Mouse (Mus musculus) skeletal muscle tissue, adult 2 months (tissue): ENCODE results near the gene Cdkl1.
A peak's percentile ranks its signal among the peaks of the same experiment; 100 is the strongest.

Source experiments
- DNase-seq: peaks from one replicate; pipeline ENCODE4 v3.0.0-alpha.2; 2012; ENCODE audit warnings: low read depth, low spot score

The Cdkl1 gene

DNA sequence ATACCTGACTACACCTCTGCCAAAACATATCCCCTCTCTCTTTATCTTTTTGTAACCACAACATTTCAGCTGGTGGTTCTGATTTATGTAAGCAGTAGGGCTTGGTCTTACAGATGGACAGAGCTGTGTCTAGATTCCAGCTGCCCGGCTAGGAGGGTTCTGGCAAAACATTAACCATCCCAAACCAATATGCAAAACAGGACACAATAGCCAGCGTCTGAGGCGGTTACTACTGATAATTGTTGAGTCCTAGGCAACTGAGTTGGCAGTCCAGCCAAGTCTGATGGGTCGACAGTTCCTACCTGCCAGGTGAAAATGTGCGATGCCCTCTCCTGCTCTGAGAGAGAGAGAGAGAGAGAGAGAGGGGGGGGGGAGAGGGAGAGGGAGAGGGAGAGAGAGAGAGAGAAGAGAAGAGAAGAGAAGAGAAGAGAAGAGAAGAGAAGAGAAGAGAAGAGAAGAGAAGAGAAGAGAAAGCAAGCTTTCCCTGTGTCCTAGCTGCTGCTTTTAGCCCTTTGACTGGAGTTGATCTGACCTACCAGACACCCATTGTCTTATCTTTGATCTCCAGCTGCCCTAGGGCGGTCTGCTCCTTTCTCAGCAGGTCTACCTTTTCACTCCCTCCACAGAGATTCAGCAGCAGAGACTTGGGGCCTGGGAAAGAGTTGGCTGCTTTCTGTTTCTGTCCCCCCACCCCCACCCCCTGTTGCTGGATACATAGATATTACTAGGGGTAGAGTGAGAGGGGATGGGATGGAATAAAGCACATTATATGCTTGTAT, 7.6 kb downstream of the Cdkl1 start:
- DNase-seq: no peak

GRCm38 (mm10) chr12:69781935-69782650, 9.0 kb downstream of the Cdkl1 start:
- DNase-seq: no peak

- no peak for DNase-seq
Measured at GRCm38 (mm10) chr12:69781480-69781879, 9.6 kb downstream of the Cdkl1 start.

- no peak for DNase-seq
Measured at GRCm38 (mm10) chr12:69777957-69778356, 13.1 kb downstream of the Cdkl1 start.

GRCm38 (mm10) chr12:69777341-69777730, 13.7 kb downstream of the Cdkl1 start:
- DNase-seq: no peak

GRCm38 (mm10) chr12:69776607-69777340, 14.3 kb downstream of the Cdkl1 start:
- DNase-seq: no peak

DNA sequence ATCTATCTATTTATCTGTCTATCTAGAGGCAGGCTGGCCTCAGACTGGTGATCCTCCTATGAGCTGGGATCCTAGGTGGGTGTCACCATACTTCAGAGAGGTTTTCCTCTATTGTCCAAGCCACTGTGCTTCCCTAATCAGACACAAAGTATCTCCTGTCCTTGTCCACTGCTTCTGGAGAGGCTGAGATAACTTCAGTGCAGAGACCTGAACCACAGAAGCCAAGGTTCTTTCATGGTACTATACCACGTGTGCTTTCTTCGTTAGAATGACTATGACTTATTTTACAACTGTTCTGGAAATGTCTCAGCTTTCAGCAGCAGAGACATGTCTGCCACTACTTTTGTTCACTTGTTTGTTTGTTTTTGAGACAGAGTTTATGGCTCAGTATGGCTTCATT, 22.2 kb downstream of the Cdkl1 start:
- no peak for DNase-seq

DNA sequence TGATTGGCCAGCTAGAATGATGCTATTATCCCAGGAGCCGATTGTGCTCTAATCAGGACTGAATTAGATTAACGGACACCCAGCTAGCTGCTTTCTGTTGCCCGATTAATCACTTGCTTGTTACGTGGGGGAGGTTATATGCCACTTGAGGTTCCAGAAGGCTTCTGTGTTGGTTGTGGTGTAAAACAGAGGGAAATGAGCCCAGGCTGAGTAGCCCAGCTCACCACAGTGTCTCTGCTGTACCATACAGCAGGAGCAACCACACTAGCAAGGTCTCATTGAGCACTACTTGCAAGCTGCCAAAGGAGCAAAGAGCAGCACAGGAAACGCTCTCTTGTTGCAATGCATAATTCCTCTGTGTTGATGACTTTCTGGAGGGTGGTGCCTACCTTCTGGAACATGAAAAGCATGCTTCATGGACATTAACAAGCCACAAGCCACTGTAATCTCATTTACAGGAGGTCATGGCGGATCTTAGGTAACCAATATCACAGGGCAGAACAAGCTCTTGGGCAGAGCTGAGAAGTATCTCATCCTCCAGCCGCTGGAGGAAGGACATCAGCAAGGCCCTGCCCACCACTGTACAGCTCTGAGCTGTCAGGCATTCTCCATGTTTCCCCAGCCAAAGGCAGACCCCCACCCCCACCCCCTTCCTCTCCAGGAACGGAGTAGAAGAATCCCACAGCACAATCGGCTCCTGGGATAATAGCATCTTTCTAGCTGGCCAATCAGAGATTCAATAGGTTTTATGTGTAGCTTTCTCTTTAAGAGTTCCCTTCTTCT, 23.4 kb downstream of the Cdkl1 start:
- no peak for DNase-seq

- DNase-seq: no peak
Measured at GRCm38 (mm10) chr12:69766185-69766904, 24.7 kb downstream of the Cdkl1 start.

GRCm38 (mm10) chr12:69765543-69765942, 25.5 kb downstream of the Cdkl1 start:
- DNase-seq: no peak

DNA sequence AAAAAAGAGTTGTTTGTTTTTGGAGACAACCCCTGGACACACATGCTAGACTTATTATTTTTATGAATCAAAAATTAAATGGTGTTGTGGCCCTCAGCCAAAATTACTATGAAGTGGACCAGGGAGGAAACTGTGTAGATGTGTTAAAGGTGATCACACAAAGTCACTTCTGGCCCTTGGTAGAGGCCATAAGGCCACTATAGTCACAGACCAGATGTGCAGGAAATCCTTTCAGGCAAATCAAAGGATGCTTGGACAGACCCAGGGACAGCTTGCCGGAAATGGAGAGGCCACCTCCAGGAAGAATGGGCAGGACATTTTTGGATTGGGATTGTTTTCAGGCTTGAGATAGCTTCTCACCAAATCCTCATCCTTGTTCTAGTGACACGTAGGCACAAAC, 29.5 kb downstream of the Cdkl1 start:
- no peak for DNase-seq

DNA sequence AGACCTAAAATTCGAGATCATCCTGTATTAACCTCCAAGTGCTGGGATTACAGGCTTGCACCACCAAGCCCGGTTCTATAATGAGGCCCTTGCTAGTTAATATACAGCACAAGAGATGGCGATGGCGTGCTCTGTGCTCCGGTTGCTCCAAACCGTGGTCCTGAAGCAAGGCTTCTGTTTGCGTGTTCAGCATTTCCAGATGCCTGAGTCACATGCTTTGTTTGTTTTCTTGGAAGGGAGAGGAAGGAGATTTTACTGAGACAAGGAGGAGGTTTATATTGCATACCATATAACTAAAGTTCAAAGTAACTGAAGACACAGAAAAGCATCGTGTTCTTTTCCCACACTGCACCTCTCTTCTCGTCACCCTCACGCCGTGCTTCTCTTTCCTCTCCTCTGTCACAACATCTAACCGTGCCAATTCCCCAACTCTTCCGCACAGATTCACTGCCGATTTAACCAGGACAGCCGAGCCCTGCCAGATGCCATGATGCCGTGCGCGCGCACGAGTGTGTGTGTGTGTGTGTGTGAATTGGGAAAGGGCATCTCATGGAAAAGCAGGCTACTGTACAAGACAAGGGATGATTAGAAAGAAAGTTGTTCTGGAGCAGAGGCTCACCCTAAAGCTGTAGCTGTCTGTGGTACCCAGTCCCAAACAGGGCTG, 30.2 kb downstream of the Cdkl1 start:
- no peak for DNase-seq

GRCm38 (mm10) chr12:69760014-69760413, 31.1 kb downstream of the Cdkl1 start:
- DNase-seq: no peak

- no peak for DNase-seq
Measured at GRCm38 (mm10) chr12:69759267-69759885, 31.7 kb downstream of the Cdkl1 start.

DNA sequence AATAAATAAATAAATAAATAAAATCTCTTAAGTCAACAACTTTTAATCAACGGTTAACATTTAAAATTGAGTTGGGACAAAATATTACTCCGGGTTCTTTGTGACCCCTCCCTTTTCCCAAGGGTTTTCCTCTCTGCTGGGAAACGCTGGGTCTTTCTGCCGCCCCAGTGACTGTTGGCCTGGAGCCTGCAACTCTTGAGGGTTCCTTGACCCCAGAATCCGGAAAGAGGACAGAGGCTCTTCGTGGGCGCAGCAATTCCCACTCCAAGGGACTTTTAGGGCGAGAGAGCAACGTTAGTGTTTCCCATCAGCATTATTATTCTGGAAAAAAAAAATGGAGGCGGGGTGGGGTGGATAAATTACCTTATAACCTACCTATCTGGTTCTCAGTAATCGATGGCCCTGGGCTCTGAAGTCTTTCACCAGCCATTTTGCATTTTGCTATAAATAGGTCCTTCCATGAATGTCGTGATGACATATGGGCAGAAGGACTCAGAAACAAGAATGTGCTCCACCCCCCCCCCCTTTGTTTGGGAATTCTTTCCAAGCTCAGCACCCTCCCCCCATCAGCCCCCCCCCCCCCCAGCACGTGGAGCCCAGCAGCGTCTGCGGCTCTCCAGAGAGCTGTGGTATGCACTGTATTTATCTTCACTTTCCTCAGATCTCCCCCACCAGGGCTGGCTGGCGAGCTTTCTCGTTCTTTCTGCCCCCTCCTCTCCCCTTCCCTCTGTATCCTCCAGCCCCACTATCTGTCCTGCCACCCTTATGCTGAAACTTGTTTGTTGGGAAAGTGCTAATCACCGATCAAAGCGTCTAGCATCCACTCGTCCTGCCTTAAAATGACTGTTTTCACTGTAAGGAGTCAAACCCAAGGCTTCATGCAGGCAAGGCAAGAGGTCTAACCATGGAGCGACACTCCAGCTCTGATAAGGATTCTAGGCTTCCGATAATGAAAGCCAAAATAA, 32.6 kb downstream of the Cdkl1 start:
- no peak for DNase-seq

- DNase-seq: peak; percentile 94
Measured at GRCm38 (mm10) chr12:69757418-69758141, 33.5 kb downstream of the Cdkl1 start.

GRCm38 (mm10) chr12:69756015-69756414, 35.1 kb downstream of the Cdkl1 start:
- no peak for DNase-seq

DNA sequence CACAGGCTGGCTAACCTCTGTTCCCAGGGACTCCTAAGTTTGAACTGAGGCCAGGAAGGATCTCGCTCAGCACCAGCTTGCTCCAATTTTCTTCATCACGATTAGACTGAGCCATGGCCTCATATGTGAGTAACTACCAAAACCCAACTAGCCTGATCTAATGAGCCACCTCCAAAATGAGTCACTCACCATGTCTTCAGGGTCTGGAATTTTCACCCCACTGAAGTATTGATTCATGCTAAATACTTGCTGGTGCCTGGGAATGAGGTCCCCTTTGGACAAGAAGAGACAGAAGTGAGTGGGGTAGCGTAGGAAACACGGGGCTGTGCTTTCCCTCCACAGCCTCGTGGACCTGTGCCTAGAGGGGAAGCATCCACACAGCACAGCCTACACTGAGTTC, 37.1 kb downstream of the Cdkl1 start:
- no peak for DNase-seq
